Mouse (Mus musculus) G1E (cell line): Measurements from ENCODE around the gene Atp2a3.

Experiments
- CTCF ChIP-seq: IDR thresholded peaks from 2 replicates; pipeline ENCODE4 v1.5.1; 2012; ENCODE audit warnings: low read depth, low read length, inconsistent platforms, mixed read lengths
- POLR2AphosphoS5 ChIP-seq: IDR thresholded peaks from 2 replicates; pipeline ENCODE4 v1.6.1; 2012; ENCODE audit warnings: low read depth, low read length, inconsistent platforms; ENCODE audit not compliant: insufficient replicate concordance
- TAL1 ChIP-seq: conservative IDR thresholded peaks from 2 replicates; pipeline ENCODE4 v1.6.1; 2012; ENCODE audit warnings: low read depth, low read length, inconsistent platforms, mixed read lengths

- TF ChIP-seq CTCF (peak; percentile 46; the same call in 1 of the 2 replicates), POLR2AphosphoS5 (no peak), TAL1 (no peak)
These were observed 45.4 kb downstream of the Atp2a3 start for GRCm38 (mm10) chr11:73006377-73006776.
